Mouse (Mus musculus): ENCODE data around the gene Ing3. TPM values are rescaled to one million over a fixed set of nuclear protein-coding genes. Genes with fewer than 3 reads are reported as not detected.

Gene Ing3
- 41.5 and 52.6 TPM in 2 replicates for polyA plus RNA-seq (2015; fragmentation: Nextera tagmentation; extraction: Ambion mirVana)

DNA sequence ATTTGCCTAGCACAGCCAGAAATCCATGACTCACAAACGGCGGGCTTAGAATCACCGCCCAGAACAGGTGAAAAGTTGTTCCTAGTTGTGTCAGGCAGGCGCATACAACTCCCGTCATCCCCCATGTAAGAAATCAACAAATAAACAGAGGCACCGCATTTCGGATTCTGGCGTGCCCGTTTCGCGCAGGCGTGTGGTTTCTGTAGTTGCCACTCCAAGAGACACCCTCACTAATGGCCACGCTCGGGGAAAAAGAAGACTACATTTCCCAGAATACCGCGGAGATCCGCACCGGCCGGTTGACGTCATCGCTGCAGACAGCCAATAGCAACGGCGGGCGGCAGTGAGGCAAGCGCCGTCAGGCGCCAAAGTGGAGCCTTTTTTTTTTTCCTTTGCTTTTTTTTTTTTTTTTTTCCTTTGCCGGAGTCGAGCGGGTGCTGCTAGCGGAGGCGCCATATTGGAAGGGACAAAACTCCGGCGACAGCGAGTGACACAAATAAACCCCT is at the start of gene Ing3:
TSS of gene Ing3 (plus strand) at position 346 of the 506 bp plus-strand sequence.
- peak within 1 kb of the TSS; percentile 98 for H3K27ac ChIP-seq
- H3K27me3 ChIP-seq (replicated peaks), result no peaks in the 10 kb centered on the region
- WGBS, result under 1% methylated on average over 35 of the region's 35 CpGs
- peak within 1 kb of the TSS; percentile 69 for H3K9ac ChIP-seq
- H3K4me3 ChIP-seq (replicated peaks), result peak within 1 kb of the TSS; percentile 79
- H3K36me3 ChIP-seq, result peaks cover 2% of the 10 kb centered on the region; the same call in 1 of the 2 replicates
- H3K4me1 ChIP-seq (replicated peaks), result peaks cover 7% of the 10 kb centered on the region; the same call in 1 of the 2 replicates
- H3K4me2 ChIP-seq (replicated peaks), result peak within 1 kb of the TSS; percentile 68
- peak; percentile 98 for ATAC-seq
- no peaks in the 10 kb centered on the region for H3K9me3 ChIP-seq

DNA sequence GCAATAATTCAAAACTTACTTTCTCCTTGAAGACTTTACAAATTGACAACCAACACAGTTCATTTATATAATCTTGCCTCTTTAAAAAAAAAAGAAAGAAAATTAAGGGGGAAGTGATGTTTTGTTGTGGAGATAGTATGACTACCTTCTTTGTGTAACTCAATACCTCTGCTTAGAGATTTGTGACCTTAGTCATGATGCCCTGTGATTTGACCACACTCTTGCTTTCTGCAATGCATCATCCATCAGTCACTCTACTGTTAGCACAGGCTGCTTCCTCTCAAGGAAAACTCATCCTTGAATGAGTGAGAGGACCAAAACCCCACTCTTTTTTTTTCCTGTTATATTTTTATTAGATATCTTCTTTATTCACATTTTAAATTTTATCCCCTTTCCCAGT is 39.7 kb upstream of the Ing3 start:
- Histone ChIP-seq H3K4me1 (replicated peaks) (no peaks in the 10 kb centered on the region), H3K9ac (no peak overlapping the region), H3K4me3 (replicated peaks) (no peak overlapping the region), H3K27ac (no peak overlapping the region), H3K27me3 (replicated peaks) (no peaks in the 10 kb centered on the region), H3K36me3 (no peaks in the 10 kb centered on the region), H3K4me2 (replicated peaks) (no peak overlapping the region), H3K9me3 (no peaks in the 10 kb centered on the region)
- ATAC-seq, result no peak

DNA sequence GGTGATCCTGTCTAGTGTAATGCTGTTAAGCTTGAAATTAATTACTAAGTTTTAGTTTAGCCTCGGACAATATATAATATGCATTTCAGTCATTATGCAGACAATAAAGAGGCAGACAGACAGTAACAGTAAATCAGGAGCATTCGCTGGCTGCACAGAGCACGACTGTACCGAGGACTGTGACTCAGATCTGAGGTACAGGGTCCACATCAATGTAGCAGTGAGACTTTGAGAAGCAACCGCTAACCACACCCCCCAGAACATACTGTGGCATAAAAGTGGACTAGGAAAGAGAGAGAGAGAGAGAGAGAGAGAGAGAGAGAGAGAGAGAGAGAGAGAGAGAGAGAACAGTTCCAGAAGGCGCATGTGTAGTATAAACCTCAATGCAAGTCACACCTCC is 38.6 kb upstream of the Ing3 start:
- peak; percentile 88 for ATAC-seq
- Histone ChIP-seq H3K9me3 (no peaks in the 10 kb centered on the region), H3K4me1 (replicated peaks) (no peaks in the 10 kb centered on the region), H3K27ac (no peak overlapping the region), H3K4me2 (replicated peaks) (no peak overlapping the region), H3K4me3 (replicated peaks) (no peak overlapping the region), H3K9ac (no peak overlapping the region), H3K27me3 (replicated peaks) (no peaks in the 10 kb centered on the region), H3K36me3 (no peaks in the 10 kb centered on the region)
- WGBS, result 68% methylated on average over 6 of the region's 6 CpGs

DNA sequence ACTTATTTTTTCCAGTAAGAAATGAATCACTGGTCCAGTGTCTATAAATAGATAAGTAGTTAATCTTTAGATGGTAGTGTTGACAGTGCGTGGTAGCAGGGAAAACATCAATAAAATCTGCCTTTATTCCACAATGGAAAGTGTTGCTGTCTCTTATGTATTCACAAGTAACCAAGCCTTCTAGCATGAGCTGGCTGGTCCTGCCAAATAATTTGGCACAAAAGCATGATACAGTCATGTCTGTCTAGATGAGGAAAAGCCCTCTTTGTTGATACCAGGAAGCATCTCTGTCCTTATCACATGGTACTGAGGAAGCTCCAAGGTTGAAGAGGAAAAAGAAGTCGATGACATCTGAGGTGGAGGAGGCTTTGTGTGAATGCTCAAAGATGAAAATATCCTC is 32.8 kb upstream of the Ing3 start:
- WGBS, result 73% methylated on average over 2 of the region's 2 CpGs
- Histone ChIP-seq H3K36me3 (no peaks in the 10 kb centered on the region), H3K27ac (no peak overlapping the region), H3K4me1 (replicated peaks) (no peaks in the 10 kb centered on the region), H3K4me3 (replicated peaks) (no peak overlapping the region), H3K9me3 (no peaks in the 10 kb centered on the region), H3K4me2 (replicated peaks) (no peak overlapping the region), H3K27me3 (replicated peaks) (no peaks in the 10 kb centered on the region), H3K9ac (no peak overlapping the region)
- no peak for ATAC-seq

DNA sequence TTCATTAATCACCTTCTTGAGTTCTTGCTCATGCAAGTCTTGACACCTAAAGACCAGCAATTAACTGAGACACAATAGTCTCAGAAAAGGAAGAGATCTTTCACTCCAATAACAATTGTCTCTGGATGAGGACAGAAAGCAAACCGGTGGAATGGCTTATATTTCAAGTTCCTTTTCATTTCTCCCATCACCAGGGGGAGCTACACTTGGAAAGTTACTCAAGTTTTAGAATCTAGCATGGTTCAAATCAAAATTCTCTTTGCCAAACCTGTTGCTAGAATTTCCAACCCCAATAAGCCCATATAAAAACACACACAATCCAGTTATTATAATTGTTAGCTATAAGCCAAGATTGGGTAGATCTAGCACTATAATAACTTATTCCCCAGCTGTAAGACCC is 25.2 kb upstream of the Ing3 start:
- no peak overlapping the region for H3K27ac ChIP-seq
- WGBS, result 36% methylated on average over 1 of the region's 1 CpGs

DNA sequence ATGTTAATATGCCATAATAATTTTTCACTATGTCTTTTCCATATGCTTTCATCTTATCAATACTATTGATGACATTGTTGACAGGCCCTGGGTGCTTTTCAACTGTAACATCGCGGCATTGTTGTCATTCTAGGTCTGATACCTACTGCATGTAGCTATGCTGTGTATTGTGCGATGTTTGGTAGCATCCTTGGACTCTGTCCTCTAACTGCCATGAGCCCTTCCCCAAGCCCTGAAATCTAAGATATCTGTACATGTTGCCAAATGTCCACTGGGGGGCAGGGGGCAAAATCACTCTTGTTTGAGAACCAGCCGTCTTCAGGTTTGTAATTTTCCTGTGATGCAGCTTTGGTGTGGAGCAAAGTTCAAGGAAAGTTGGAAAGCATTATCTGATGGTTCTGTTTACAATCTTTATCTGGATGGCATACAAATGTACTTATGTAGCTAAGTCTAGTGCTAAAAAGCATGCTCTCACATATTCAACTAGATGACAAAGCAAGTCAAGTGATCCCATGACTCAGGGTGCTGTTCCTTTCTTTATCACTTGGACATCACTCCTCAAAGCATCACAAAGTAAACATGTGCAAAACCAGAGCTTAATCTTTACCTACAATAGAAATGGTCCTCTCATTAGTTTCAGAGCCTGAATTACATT is 11.3 kb upstream of the Ing3 start:
- Histone ChIP-seq H3K27me3 (replicated peaks) (no peaks in the 10 kb centered on the region), H3K9ac (no peak overlapping the region), H3K36me3 (no peaks in the 10 kb centered on the region), H3K4me3 (replicated peaks) (no peak overlapping the region), H3K9me3 (no peaks in the 10 kb centered on the region), H3K4me2 (replicated peaks) (no peak overlapping the region), H3K4me1 (replicated peaks) (no peaks in the 10 kb centered on the region), H3K27ac (no peak overlapping the region)
- ATAC-seq, result peak; percentile 82
- 69% methylated on average over 4 of the region's 4 CpGs for WGBS

More for the DNA sequence above, 25.2 kb upstream of the Ing3 start:
- H3K36me3 ChIP-seq, result no peaks in the 10 kb centered on the region
- H3K4me3 ChIP-seq (replicated peaks), result no peak overlapping the region
- H3K9me3 ChIP-seq, result no peaks in the 10 kb centered on the region
- no peak overlapping the region for H3K9ac ChIP-seq
- no peak for ATAC-seq
- H3K4me1 ChIP-seq (replicated peaks), result no peaks in the 10 kb centered on the region
- no peak overlapping the region for H3K4me2 ChIP-seq (replicated peaks)
- H3K27me3 ChIP-seq (replicated peaks), result no peaks in the 10 kb centered on the region

DNA sequence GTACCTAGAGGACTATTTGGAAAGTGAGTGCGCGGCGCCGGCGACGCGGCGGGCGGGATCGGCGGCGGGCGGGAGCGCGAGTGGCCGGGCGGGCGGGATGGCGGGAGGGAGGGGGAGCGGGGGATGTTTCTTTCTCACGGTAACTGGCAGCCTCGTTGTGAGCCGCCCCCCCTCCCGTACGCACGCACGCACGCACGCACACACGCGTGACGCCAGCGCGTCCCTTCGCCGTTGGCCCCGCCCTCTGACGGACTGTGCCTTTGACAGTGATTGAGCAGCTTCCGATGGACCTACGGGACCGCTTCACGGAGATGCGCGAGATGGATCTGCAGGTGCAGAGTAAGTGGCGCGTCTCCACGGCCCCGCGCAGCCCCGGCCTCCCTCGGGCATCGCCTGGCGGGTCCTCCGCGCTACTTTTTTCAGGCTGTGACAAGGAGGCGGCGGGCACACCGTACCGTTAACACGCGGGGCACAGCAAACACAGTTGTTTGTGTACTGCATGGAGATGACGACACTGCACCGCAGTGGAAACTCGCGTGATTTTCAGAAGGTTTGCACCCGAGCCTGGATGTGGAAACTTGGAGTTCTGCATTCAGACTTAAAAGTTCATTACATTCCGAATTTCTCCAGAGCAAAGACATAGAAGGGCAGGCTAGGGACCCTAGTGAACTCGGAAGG is 539 bp downstream of the Ing3 start:
- Histone ChIP-seq H3K4me1 (replicated peaks) (peaks cover 7% of the 10 kb centered on the region; the same call in 1 of the 2 replicates), H3K4me3 (replicated peaks) (peak overlapping the region; percentile 79), H3K27me3 (replicated peaks) (no peaks in the 10 kb centered on the region), H3K27ac (peak overlapping the region; percentile 98), H3K4me2 (replicated peaks) (peak overlapping the region; percentile 68), H3K9ac (peak overlapping the region; percentile 69), H3K9me3 (no peaks in the 10 kb centered on the region), H3K36me3 (peaks cover 2% of the 10 kb centered on the region; the same call in 1 of the 2 replicates)
- WGBS, result under 1% methylated on average over 62 of the region's 68 CpGs
- peak; percentile 97 for ATAC-seq

DNA sequence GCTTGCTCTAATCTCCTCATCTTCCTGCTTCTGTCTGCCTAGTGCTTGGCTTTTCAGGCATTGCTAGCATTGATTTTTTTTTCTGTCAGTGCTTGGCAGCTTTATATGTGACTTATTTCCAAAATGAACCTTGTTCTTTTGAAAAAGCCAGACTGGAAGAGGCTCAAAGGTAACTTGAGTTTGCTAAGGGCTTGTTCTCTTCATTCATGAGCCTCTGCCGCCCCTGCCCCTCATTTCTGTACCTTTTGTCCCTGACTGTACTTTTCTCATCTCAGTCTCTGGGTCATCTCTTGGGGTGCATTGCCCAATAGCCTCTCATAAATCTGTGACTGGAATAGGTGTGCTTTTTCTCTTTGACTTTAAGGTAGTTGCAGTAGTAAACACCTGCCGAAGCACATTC is 1.3 kb downstream of the Ing3 start:
- peak overlapping the region; percentile 68 for H3K4me2 ChIP-seq (replicated peaks)
- H3K9ac ChIP-seq, result peak overlapping the region; percentile 69; the same call in 1 of the 2 replicates
- 69% methylated on average over 2 of the region's 2 CpGs for WGBS
- H3K36me3 ChIP-seq, result peaks cover 2% of the 10 kb centered on the region; the same call in 1 of the 2 replicates
- H3K9me3 ChIP-seq, result no peaks in the 10 kb centered on the region
- peaks cover 7% of the 10 kb centered on the region; the same call in 1 of the 2 replicates for H3K4me1 ChIP-seq (replicated peaks)
- no peaks in the 10 kb centered on the region for H3K27me3 ChIP-seq (replicated peaks)
- peak overlapping the region; percentile 79 for H3K4me3 ChIP-seq (replicated peaks)
- ATAC-seq, result no peak
- no peak overlapping the region for H3K27ac ChIP-seq

DNA sequence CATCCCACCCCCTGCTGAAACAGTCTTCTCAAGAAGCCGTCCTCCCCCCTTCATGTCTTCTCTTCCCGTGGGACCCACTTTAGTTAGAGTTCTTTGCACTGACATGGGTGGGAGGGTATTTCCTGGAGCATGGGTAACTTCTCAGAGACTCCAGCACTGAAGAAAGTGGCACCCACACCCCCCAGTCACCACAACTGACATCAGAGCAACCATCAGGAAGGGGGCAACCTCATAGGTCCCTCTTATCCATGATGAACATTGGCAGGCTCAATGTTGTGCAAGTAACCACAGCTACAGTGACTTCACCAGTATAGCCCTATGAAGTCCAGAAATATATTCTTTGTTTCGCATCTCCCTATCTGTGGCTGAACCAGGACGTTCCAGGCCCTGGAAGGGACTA is 6.1 kb downstream of the Ing3 start:
- Histone ChIP-seq H3K4me1 (replicated peaks) (peaks cover 5% of the 10 kb centered on the region; the same call in 1 of the 2 replicates), H3K27me3 (replicated peaks) (no peaks in the 10 kb centered on the region), H3K9me3 (no peaks in the 10 kb centered on the region), H3K4me2 (replicated peaks) (no peak overlapping the region), H3K4me3 (replicated peaks) (no peak overlapping the region), H3K9ac (no peak overlapping the region), H3K36me3 (peaks cover 7% of the 10 kb centered on the region; the same call in 1 of the 2 replicates), H3K27ac (no peak overlapping the region)
- no peak for ATAC-seq
- WGBS, result 88% methylated on average over 4 of the region's 4 CpGs

DNA sequence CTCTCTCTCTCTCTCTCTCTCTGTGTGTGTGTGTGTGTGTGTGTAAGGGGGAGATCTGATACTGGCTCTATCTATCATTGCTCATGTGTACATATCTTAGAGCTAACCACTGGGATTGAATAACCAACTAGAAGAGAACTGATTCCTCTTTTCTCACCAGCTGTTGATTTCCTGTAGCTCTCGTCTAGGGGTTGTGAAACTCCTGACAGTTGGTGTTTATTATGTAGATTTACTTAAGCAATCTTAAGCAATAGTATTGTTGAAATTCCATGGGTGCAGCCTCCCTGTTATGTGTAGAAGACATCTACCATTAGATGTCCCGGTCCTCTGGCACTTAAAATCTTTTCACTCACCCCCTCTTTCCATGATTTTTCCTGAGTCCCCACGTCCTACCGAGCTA is 9.6 kb downstream of the Ing3 start:
- H3K27me3 ChIP-seq (replicated peaks), result no peaks in the 10 kb centered on the region
- no peak overlapping the region for H3K4me3 ChIP-seq (replicated peaks)
- ATAC-seq, result no peak
- WGBS, result 74% methylated on average over 4 of the region's 4 CpGs
- H3K36me3 ChIP-seq, result 0 out of 2 replicates have a peak, but pooled peaks cover 5% of the 10 kb centered on the region
- H3K4me2 ChIP-seq (replicated peaks), result no peak overlapping the region
- no peaks in the 10 kb centered on the region for H3K4me1 ChIP-seq (replicated peaks)
- no peak overlapping the region for H3K27ac ChIP-seq
- H3K9ac ChIP-seq, result no peak overlapping the region
- H3K9me3 ChIP-seq, result no peaks in the 10 kb centered on the region

DNA sequence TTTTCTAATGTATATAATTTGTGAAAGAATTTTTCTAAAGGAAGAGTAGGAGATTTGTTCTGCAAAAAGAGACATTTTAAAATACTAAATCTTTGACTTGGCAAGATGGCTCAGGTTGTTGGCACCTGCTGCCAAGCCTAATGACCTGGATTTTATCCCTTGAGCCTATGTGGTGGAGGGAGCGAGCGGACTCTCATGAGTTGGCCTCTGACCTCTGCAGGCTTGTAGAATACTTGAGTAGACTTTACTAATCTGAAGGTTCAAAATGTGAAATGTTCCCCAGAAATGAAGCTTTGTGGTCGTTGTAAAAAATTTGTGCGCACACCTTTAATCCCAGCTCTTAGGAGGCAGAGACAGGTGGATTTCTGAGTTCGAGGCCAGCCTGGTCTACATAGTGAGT is 10.5 kb downstream of the Ing3 start:
- ATAC-seq, result no peak
- Histone ChIP-seq H3K9me3 (no peaks in the 10 kb centered on the region), H3K36me3 (0 out of 2 replicates have a peak, but pooled peaks cover 5% of the 10 kb centered on the region), H3K27me3 (replicated peaks) (no peaks in the 10 kb centered on the region), H3K4me3 (replicated peaks) (no peak overlapping the region), H3K4me1 (replicated peaks) (no peaks in the 10 kb centered on the region), H3K9ac (no peak overlapping the region), H3K27ac (no peak overlapping the region), H3K4me2 (replicated peaks) (no peak overlapping the region)
- WGBS, result 96% methylated on average over 5 of the region's 5 CpGs

DNA sequence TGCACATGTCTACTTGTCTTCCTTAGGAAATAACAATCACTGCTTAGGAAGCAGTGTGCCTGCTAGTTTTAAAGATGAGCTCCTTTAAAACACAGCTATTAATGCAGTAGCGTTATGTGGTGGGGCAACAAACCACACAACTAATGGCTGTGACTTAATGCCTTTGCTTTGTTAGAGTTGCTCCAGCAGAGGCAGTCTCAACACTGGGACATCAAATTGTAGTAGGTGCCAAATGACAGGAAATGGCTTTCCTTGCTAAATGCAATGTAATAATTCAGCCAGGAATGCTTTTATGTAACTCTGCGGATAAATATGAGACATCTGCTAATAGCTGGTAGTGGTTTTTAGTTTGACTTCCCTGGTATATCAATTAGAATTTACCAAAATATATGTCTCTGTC is 28.2 kb downstream of the Ing3 start:
- WGBS, result 69% methylated on average over 2 of the region's 2 CpGs
- H3K4me3 ChIP-seq (replicated peaks), result no peak overlapping the region
- no peak for ATAC-seq

More for the DNA sequence above, 28.2 kb downstream of the Ing3 start:
- Histone ChIP-seq H3K27me3 (replicated peaks) (no peaks in the 10 kb centered on the region), H3K9ac (no peak overlapping the region), H3K9me3 (no peaks in the 10 kb centered on the region), H3K4me2 (replicated peaks) (no peak overlapping the region), H3K36me3 (peaks cover 8% of the 10 kb centered on the region), H3K27ac (no peak overlapping the region), H3K4me1 (replicated peaks) (no peaks in the 10 kb centered on the region)
